Mouse (Mus musculus) ovary, adult 10 weeks (tissue): Measurements from ENCODE around the gene Stx5a. TPM values are rescaled to one million over a fixed set of nuclear protein-coding genes. Genes with fewer than 3 reads are reported as not detected.

Experiments used
- polyA plus RNA-seq: library from polyadenylated mRNA; stranded (reverse); fragments of 350-450 nt; fragmentation: Illumina TruSeq; extraction: RNeasy Lipid Tissue Mini Kit (QIAGEN cat#74804); gene quantifications from one replicate; pipeline ENCODE4 v1.2.3, GENCODE M21; 2014

Gene Stx5a
- 65.4 TPM for polyA plus RNA-seq

GRCm38 (mm10) chr19:8741243-8741869 is at the start of gene Stx5a:
Stx5a (plus strand) TSS chr19:8741413.

GRCm38 (mm10) chr19:8722907-8723573 is 18.2 kb upstream of the Stx5a start, which contains the start of gene Slc3a2:
Slc3a2 (minus strand) TSS chr19:8723369.

DNA sequence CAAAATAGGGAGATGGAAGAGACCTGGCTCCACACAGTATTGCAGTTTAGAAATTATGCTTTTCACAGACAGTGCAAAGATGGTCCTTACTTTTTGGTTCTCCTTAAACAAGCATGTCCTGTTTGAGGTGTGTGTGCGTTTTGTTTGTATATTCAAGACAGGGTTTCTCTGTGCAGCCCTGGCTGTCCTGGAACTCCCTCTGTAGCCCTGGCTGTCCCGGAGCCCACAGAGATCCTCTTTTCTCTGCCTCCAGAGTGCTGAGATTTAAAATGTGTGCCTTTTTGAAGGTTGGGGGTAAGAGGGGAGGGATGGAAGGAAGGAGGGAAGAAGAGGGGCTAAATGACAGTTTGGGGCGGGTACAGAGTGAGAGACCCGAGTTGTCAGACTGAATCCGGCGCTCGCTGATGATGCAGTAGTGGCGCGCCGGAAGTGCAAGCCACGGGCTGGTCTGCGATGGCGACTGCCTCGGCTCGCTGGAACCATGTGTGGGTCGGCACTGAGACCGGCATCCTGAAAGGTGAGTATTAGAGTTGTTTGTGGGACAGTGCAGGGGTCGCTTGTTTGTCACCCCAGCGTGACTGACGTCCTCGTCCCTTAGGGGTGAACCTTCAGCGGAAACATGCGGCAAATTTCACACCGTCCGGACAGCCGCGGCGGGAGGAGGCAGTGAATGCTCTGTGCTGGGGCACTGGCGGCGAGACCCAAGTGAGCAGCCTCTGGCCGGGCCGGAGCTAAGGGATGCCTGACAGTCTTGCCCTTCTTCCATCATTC is 5.6 kb upstream of the Stx5a start, which contains the start of gene Wdr74:
Wdr74 (plus strand) TSS at position 439 of the 771 bp plus-strand sequence.

GRCm38 (mm10) chr19:8740603-8741002 is 610 bp upstream of the Stx5a start, which contains the start of gene 1700092M07Rik:
1700092M07Rik (plus strand) TSS chr19:8740718.

GRCm38 (mm10) chr19:8756635-8757387 is 15.6 kb downstream of the Stx5a start, which contains the start of gene Nxf1:
Nxf1 (plus strand) TSS chr19:8757073.

DNA sequence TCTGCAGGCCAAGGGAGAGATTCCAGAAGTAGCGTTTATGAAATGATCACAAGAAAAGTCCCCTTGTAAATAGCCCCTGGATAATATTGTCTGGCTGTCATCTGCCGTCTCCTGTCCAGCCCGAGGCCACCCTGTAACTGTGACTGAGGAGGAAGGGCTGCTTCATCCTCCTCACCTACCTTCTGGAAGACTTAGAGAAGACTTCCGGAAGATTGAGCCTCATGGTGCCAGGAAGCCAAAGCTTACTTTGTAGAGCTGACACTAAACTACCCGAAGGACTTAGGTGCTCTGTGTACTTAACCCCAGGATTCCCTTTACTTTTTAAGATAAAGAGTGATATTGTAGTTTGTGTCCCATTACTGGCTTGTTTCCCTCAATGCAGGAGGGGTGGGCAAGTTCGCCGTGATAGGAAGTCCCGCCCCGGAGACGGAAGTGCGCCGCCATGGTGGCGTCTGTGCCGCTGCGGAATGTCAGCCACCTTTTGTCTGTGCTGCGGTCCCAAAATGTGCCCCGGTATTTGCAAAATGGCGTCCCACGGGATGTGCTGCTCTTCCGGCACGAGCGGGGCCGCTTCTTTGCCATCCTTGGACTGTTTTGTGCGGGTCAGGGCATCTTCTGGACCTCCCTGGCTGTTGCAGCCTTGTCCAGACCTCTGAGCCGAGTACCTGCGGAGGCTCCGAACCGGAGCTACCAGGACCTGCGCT is 29.5 kb downstream of the Stx5a start, which contains the start of gene Tmem223:
Tmem223 (plus strand) TSS at position 430 of the 704 bp plus-strand sequence.

DNA sequence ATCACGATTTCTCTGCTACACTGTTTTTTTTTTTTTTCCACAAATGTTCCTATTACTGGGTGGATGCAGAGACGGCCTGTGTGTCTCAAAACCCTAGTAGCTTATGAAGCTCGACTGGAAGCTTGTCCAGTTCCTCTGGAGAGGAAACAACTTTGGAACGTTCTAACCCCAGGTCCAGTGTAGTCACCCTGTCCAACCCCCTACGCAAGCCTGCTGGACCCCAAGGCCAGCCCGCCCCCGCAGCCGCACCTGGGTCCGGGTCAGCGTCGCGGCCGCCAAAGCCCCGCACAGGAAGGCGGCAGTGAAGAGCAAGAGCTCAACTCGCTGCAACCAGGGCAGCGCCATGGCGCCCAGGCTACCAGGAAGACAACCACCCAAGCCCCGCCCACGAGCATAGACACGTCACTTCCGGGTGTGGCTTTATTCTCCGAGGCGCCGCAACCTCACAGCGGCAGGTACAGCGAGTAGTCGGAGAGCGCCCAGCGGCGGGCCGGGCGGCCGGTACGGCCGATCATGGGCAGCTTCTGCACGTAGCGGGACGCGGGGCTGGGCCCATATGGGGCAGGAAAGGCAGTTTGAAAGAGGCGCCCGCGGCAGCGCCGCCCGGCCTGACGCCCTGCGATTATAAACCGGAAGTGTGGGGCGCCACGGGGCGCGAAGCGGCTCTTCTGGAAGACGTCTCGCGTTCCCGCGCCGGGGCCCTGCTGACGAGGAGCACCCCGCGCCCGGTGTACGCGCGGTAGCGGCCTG is 33.0 kb downstream of the Stx5a start, which contains the start of gene Tmem179b:
Tmem179b (minus strand) TSS at position 382 of the 750 bp plus-strand sequence.

DNA sequence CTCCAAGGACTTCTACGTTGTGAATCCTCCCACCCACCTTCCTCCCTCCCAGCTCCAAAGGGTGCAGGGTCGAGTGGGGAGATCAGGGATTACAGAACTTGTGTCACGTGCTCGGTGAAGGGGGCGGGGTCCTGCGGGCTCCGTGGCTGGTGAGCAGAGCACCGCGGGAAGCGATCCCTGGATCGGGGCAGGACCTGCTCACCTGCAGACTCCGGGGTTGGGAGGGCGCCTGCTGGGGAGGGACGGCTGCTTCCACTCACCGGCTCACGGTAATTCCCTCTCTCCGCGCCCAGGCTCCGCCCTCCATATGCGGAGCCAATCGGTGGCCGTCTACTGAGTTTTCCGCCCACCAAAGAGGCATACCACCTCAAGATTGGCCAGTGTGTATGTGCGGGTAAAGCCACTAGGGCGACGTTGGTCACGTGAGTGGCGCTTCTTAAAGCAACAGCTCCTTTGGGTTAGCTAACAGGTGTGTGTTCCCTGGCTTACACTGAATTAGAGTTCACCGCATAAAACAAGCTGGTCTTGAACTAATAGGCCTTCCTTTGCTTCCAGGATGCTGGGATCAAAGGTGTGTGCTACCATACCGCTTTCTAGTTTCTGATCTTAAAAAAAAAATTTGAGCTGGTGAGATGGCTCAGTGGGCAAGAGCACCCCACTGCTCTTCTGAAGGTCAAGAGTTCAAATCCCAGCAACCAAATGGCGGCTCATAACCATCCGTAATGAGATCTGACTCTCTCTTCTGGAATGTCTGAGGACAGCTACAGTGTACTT is 45.0 kb downstream of the Stx5a start, which contains the start of gene Taf6l:
Taf6l (minus strand) TSS at position 410 of the 774 bp plus-strand sequence.

DNA sequence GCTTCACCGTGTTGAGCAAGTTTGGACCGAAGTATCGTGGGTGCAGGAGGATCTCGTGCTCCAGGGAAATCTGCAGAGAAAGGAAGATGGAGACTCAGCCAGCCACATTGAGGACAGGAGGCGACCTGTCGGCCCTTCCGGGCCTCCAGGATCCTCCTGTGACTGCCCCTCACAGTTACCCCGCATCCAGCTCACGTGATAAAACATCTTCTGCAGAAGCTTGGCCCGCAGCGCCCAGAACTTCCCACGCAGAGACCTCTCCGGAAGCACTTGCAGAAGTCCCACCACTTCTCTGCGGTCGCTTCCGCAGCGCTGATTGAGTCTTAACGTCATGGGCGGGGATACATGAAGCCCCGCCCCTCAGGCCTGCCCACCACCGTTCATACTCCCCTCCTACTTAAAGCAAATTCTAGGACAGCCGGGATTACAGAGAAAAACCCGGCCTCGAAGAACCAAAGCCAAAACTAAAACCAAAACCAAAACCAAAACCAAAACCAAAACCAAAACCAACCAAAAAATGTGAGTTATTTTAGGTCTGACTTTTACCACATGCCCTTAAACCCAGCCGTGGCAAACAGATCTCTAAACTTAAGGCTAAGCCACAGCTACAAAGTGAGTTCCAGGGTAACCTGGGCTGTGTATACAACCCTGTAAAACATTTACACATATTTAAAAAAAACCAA is 57.2 kb downstream of the Stx5a start, which contains the start of gene Polr2g:
Polr2g (minus strand) TSS at position 314 of the 683 bp plus-strand sequence.

DNA sequence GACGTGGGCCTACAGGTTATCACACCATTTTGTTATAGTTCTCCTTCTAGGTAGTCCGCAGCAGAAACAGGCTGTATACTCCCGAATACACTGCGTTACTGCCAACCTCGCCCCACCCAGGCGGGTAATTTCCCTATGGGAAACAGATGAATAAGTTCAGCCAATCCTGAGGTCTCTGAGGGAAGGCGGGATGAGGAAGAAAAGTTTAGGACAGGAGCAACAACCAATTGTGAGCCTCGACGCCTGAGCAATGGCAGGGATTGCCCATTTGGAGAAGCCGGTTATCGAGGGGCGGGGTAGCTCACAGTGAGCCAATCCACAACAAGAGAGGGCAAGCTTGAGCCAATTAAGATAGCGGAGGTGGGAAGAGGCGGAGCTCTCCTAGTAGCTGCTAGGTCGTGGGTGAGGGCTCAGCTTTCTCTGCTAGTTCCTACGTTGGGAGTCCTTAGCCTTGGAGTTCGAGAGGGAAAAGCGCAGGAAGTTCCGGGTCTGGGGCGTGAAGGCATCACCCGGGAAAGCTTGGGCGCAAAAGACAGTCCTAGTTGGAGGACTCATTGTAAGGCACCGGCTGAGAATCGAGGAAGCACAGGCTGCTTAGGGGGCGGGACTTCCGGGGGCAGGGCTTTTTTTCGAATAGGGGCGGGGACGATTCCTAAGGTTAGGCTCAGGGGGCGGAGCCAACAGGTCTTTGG is 61.1 kb downstream of the Stx5a start, which contains the start of gene Zbtb3:
Zbtb3 (plus strand) TSS at position 426 of the 692 bp plus-strand sequence.

Other genes with a start within 250 kb of the Stx5a start
- not detected for gene Slc22a8, start 150.2 kb upstream of the Stx5a start, polyA plus RNA-seq
- not detected for gene Slc22a6, start 123.4 kb upstream of the Stx5a start, polyA plus RNA-seq
- gene Chrm1, start 77.6 kb upstream of the Stx5a start, polyA plus RNA-seq: not detected
- gene Slc3a2, start 18.0 kb upstream of the Stx5a start, polyA plus RNA-seq: 233 TPM
- gene Wdr74, start 5.6 kb upstream of the Stx5a start, polyA plus RNA-seq: 11.1 TPM
- not detected for gene 1700092M07Rik, start 695 bp upstream of the Stx5a start, polyA plus RNA-seq
- gene Nxf1, start 15.7 kb downstream of the Stx5a start, polyA plus RNA-seq: 63.1 TPM
- 26.6 TPM for gene Tmem223, start 29.6 kb downstream of the Stx5a start, polyA plus RNA-seq
- gene Tmem179b, start 33.1 kb downstream of the Stx5a start, polyA plus RNA-seq: 29.5 TPM
- 1.2 TPM for gene Taf6l, start 45.0 kb downstream of the Stx5a start, polyA plus RNA-seq
- gene Polr2g, start 57.2 kb downstream of the Stx5a start, polyA plus RNA-seq: 64.4 TPM
- gene Zbtb3, start 61.1 kb downstream of the Stx5a start, polyA plus RNA-seq: not detected
- gene Ttc9c, start 77.9 kb downstream of the Stx5a start, polyA plus RNA-seq: 110 TPM
- gene Hnrnpul2, start 78.6 kb downstream of the Stx5a start, polyA plus RNA-seq: 169 TPM
- gene AC129217.1, start 88.4 kb downstream of the Stx5a start, polyA plus RNA-seq: 3.6 TPM
- 25.1 TPM for gene Bscl2, start 96.1 kb downstream of the Stx5a start, polyA plus RNA-seq
- gene Gng3, start 97.8 kb downstream of the Stx5a start, polyA plus RNA-seq: 0.57 TPM
- gene Lrrn4cl, start 109.4 kb downstream of the Stx5a start, polyA plus RNA-seq: 10.2 TPM
- 15.6 TPM for gene Ubxn1, start 130.1 kb downstream of the Stx5a start, polyA plus RNA-seq
- gene Uqcc3, start 139.5 kb downstream of the Stx5a start, polyA plus RNA-seq: 2.8 TPM
- gene Lbhd1, start 142.3 kb downstream of the Stx5a start, polyA plus RNA-seq: 51.7 TPM
- gene Gm49403, start 142.5 kb downstream of the Stx5a start, polyA plus RNA-seq: not detected
- 17.4 TPM for gene 1810009A15Rik, start 147.4 kb downstream of the Stx5a start, polyA plus RNA-seq
- gene Gm49416, start 147.5 kb downstream of the Stx5a start, polyA plus RNA-seq: not detected
- 1.3 TPM for gene Ints5, start 151.6 kb downstream of the Stx5a start, polyA plus RNA-seq
- 88.1 TPM for gene Ganab, start 156.7 kb downstream of the Stx5a start, polyA plus RNA-seq
- 6.5 TPM for gene B3gat3, start 179.0 kb downstream of the Stx5a start, polyA plus RNA-seq
- gene Rom1, start 187.9 kb downstream of the Stx5a start, polyA plus RNA-seq: 0.60 TPM
- gene Eml3, start 188.1 kb downstream of the Stx5a start, polyA plus RNA-seq: 3.0 TPM
- 93.8 TPM for gene Mta2, start 200.5 kb downstream of the Stx5a start, polyA plus RNA-seq
- gene Tut1, start 212.4 kb downstream of the Stx5a start, polyA plus RNA-seq: 2.3 TPM
- gene Eef1g, start 225.6 kb downstream of the Stx5a start, polyA plus RNA-seq: 118 TPM
- 70.1 TPM for gene Ahnak, start 247.9 kb downstream of the Stx5a start, polyA plus RNA-seq